Mouse (Mus musculus) cerebellum, postnatal 36 days (tissue): ENCODE measurements around the gene Tbc1d2b.
A peak's percentile ranks its signal among the peaks of the same experiment; 100 is the strongest.

Source experiments
- DNase-seq, 2 experiments: peaks; one replicate each; pipeline ENCODE4 v3.0.0; 2021 to 2022; ENCODE audit warnings: mixed read lengths in 2 of 2

Gene Tbc1d2b

GRCm38 (mm10) chr9:90270193-90270943 lies at the start of gene Tbc1d2b:
Gene Tbc1d2b, minus strand, starts transcription at chr9:90270804.
- peak; percentile 72 to 80 for DNase-seq

DNA sequence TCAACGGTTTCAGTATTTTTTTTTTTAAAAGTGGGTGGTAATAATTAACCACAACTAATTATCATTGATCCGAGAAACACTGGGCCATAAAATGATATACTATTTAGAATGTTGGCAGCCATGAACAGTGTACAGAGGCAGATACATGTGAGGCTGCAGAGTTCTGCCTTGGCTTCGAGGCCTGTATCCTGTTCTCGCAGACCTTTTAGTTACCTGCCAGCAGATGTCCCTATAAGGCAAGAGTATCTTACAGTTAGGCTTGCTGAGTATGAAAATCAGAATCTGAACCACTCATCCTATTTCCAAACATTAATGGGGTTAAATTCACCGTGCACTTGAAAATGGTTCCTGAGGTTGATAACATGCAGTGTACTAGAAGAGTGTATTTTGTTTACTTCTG lies 45.7 kb upstream of the Tbc1d2b start:
- peak; percentile 5 for DNase-seq

DNA sequence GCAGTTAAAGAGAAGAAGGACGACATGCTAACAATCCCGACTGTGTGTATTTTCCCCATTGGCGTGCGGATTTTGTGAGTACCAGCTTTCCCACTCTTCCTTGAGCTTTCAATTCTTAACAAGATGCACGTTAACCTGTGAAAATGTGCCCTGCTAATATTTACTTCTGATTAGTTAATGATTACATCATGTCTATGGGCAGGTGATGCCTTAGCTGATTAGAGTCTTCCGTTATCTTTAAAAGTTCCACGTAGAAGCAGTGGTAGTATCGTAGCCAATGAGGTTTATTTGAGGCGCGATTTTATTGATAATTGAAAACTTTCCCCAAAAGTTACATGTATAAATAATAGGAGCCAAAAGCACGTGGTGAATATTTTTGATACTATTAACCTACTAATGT lies 45.1 kb upstream of the Tbc1d2b start:
- DNase-seq, result no peak

GRCm38 (mm10) chr9:90304254-90304653 lies 33.6 kb upstream of the Tbc1d2b start:
- no peak for DNase-seq

DNA sequence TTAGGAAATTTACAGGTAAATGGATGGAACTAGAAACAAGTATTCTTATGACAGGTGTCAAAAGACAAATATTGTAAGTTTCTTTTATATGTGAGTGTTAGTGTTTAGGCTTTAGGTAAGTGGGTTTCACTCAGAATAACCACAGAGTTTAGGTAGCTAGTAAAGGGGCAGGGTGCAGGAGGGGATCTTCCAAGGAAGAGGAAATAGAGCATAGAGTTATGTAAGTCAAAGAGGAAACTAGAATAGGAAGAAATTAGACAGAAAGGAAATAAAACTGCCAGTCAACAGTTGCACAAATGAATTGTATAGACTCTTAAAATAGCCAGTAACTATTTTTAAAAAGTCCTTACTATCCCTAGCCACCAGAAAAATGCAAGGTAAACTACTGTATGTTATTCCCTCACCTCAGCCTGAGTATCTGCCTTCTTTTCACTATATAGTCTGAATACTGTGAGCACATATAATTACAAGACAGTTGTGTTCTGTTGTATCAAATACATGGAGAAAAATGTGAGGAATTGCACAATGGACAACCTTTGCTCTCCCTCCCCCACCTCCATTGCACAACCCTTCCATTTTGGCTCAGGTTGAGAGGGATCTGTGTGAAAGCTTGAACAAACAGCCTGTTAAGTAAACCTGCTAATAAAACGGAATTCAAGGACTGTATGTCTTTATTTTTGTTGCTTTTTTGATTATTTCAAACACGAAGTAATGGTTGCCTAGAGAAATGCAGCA lies 32.7 kb upstream of the Tbc1d2b start:
- no peak for DNase-seq

GRCm38 (mm10) chr9:90302670-90303069 lies 32.1 kb upstream of the Tbc1d2b start:
- no peak for DNase-seq

GRCm38 (mm10) chr9:90301081-90301688 lies 30.6 kb upstream of the Tbc1d2b start:
- DNase-seq, result no peak

- DNase-seq, result no peak
These were observed 27.0 kb upstream of the Tbc1d2b start for GRCm38 (mm10) chr9:90297637-90298036.

DNA sequence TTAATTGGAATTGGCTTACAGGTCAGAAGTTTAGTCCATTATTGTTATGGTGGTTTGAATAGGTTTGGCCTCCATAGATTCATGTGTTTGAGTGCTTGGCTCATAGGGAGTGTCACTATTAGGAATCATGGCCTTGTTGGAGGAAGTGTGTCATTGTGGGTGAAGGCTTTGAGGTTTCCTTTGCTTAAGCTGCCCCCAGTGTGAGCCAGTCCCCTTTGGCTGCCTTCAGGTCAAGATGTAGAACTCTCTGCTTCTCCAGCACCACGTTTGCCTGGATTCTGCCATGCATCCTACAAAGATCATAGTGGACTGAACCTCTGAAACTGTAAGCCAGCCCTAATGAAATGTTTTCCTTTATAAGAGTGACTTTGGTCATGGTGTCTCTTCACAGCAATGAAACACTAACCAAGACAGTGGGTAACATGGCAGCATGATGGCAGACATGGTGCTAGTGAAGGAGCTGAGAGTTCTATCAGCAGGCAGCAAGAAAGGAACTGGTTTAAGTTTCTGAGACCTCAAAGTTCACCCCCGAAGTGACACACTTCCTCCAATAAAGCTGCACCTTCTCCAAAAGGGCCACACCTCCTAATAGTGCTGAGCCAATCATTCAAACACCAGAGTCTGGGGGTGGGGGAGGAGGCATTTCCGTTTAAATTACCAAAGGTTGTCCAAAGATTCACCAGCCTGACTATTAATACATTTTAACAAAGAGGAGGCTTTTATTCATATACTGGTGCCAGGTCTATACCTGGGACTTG lies 23.2 kb upstream of the Tbc1d2b start:
- no peak for DNase-seq

- DNase-seq, result no peak
These were observed 7.8 kb upstream of the Tbc1d2b start for GRCm38 (mm10) chr9:90278397-90278796.

DNA sequence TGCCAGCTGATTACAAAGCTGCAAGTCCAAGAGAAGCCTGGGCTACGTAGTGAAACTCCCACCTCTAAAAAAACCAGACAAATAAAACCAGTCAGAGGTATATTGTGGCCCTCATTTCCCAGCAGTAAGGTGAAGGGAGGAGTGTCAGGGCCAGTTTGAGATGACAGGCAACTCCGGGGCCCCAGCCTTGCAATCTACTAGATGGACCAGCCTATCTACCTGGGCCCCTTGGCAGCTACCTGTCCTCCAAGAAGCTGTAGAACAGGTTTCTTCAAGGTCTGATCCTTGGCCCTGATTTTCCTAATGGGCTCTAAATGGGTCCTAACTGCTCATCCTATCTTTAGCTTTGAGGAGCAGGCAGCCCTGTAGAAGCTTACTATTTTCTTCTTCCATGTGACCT lies 7.3 kb upstream of the Tbc1d2b start:
- DNase-seq, result no peak

- no peak for DNase-seq
These were observed 6.2 kb upstream of the Tbc1d2b start for GRCm38 (mm10) chr9:90276779-90277178.

GRCm38 (mm10) chr9:90275906-90276305 lies 5.3 kb upstream of the Tbc1d2b start:
- no peak for DNase-seq

GRCm38 (mm10) chr9:90275500-90275899 lies 4.9 kb upstream of the Tbc1d2b start:
- DNase-seq, result no peak

DNA sequence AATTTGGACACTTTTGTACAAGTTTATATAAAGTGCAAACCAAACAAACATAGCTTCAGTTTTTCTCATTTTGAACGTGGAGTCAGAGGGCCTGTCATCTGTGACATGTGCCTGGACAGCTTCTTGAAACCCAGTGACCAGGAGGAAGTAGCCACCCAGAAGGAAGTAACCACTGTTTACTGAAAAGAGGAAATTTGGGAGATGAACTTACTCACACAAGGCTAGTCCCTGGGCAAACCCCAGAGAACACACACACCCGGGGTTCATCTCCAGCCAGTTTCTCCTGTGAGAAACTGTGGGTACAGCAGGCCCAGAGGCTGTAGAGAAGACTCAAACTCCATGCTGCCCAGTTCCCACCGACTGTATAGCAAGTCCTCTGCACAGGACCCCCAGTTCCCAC lies 3.9 kb upstream of the Tbc1d2b start:
- DNase-seq, result no peak

DNA sequence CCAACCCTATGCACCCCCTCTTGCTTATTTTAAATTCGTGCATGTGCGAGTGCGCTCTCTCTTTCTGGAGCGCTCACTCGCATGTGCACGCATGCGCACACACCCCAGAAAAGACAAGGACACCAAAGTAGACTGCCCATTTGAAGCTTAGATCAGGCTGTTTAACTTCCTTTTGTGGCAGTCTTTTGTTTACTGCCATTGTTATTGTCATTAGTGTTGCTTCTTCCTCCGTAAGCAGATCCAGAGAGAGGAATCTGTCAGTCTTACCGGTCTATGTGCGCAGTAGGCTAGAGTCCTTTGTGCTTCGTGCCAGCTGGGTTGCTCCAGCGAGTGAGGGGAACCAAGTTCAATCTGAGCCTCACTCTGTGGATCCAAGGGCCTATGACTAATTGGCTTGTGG lies 1.7 kb upstream of the Tbc1d2b start:
- no peak for DNase-seq

DNA sequence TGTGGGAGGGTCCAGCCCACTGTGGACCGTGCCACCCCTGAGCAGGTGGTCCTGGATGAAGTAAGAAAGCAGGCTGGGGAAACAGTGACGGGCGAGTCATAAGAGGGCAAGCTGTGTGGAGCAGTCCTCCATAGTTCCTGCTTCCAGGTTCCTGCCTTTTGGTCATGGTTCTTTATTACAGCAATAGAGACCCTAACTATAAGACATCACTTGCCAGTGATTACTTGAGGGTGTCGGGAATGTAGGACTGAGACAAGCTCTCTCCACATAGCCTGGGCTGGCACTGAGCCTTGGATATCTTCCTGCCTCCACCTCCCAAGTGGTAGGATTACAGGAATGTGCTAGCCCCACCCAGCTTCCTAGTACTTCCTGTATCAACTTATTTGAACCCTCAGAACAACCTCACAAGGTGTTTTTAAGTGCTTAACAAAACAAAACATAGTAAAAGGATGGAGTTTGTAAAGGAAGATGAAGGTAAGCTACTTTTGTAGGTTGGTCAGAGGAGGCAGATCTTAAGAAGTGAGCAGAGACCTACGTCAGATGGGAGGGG lies 1.0 kb upstream of the Tbc1d2b start:
- peak in 1 of 2 experiments; percentile 2 for DNase-seq

GRCm38 (mm10) chr9:90270944-90271295 lies 316 bp upstream of the Tbc1d2b start:
- DNase-seq, result no peak

DNA sequence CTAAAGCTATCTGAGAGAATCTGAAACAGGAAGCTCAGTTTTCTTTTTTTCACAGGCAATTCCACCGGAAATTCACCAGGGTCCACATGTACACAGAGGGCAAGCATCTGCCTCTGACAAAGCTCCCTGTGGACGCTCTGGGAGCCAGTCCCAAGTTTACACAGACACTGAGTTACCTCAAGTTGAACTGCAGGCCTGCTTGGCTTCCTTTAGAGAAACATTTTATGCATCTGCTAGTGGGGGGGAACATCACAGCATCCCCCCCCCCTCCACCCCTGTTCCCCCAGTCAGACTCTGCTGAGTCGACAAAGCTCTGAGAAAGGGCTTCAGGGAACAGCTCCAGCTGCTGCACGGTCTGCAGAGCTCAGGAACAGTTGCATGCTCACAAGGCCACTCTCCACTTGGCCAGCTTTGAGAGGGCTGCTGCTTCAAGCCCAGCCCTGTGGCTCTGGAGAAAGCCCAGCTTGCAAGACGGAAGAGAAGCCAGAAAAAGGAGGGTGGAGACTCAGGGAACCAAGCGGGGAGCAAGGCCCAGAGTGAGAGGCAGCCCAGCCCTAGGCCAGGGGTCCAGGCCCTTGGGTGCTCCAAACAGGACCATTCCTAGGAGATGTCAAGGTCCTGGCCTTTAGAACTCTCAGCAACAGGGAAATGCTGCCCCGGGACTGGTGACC lies 1.5 kb downstream of the Tbc1d2b start:
- peak; percentile 20 to 26 for DNase-seq

GRCm38 (mm10) chr9:90266926-90267325 lies 3.7 kb downstream of the Tbc1d2b start:
- DNase-seq, result peak in 1 of 2 experiments; percentile 1

GRCm38 (mm10) chr9:90266059-90266458 lies 4.5 kb downstream of the Tbc1d2b start:
- DNase-seq, result peak in 1 of 2 experiments; percentile 3
